Mouse (Mus musculus) right cerebral cortex, adult 2 months (tissue): ENCODE data around the gene Reep3.
A peak's percentile ranks its signal among the peaks of the same experiment; 100 is the strongest.

Experiments used
- DNase-seq, 2 experiments: peaks; one replicate each; pipeline ENCODE4 v3.0.0; 2021 to 2022; ENCODE audit warnings: low spot score in 2 of 2

The Reep3 gene

GRCm38 (mm10) chr10:67083446-67084166, 13.1 kb downstream of the Reep3 start:
- no peak for DNase-seq

- DNase-seq, result no peak
Measured at GRCm38 (mm10) chr10:67082531-67082930, 14.2 kb downstream of the Reep3 start.

GRCm38 (mm10) chr10:67081206-67082007, 15.3 kb downstream of the Reep3 start:
- DNase-seq, result no peak

- DNase-seq, result no peak
Measured at GRCm38 (mm10) chr10:67079030-67079429, 17.7 kb downstream of the Reep3 start.

- peak; percentile 66 to 68 for DNase-seq
Measured at GRCm38 (mm10) chr10:67075931-67076878, 20.5 kb downstream of the Reep3 start.

- no peak for DNase-seq
Measured at GRCm38 (mm10) chr10:67073577-67073976, 23.2 kb downstream of the Reep3 start.

GRCm38 (mm10) chr10:67072600-67072999, 24.1 kb downstream of the Reep3 start:
- no peak for DNase-seq

GRCm38 (mm10) chr10:67071884-67072283, 24.9 kb downstream of the Reep3 start:
- no peak for DNase-seq

- no peak for DNase-seq
Measured at GRCm38 (mm10) chr10:67071389-67071788, 25.4 kb downstream of the Reep3 start.

- no peak for DNase-seq
Measured at GRCm38 (mm10) chr10:67069013-67069412, 27.7 kb downstream of the Reep3 start.

GRCm38 (mm10) chr10:67066421-67066820, 30.3 kb downstream of the Reep3 start:
- DNase-seq, result no peak

- no peak for DNase-seq
Measured at GRCm38 (mm10) chr10:67065927-67066326, 30.8 kb downstream of the Reep3 start.

- DNase-seq, result peak in 1 of 2 experiments; percentile 26
Measured at GRCm38 (mm10) chr10:67065277-67065887, 31.4 kb downstream of the Reep3 start.

- no peak for DNase-seq
Measured at GRCm38 (mm10) chr10:67061823-67062222, 34.9 kb downstream of the Reep3 start.

GRCm38 (mm10) chr10:67061367-67061801, 35.4 kb downstream of the Reep3 start:
- DNase-seq, result no peak

GRCm38 (mm10) chr10:67058702-67059101, 38.0 kb downstream of the Reep3 start:
- DNase-seq, result no peak

GRCm38 (mm10) chr10:67058297-67058696, 38.4 kb downstream of the Reep3 start:
- no peak for DNase-seq

- no peak for DNase-seq
Measured at GRCm38 (mm10) chr10:67057696-67058095, 39.0 kb downstream of the Reep3 start.

- DNase-seq, result no peak
Measured at GRCm38 (mm10) chr10:67057208-67057607, 39.5 kb downstream of the Reep3 start.

GRCm38 (mm10) chr10:67055867-67056856, 40.6 kb downstream of the Reep3 start:
- no peak for DNase-seq
